In the genomic region with DNA sequence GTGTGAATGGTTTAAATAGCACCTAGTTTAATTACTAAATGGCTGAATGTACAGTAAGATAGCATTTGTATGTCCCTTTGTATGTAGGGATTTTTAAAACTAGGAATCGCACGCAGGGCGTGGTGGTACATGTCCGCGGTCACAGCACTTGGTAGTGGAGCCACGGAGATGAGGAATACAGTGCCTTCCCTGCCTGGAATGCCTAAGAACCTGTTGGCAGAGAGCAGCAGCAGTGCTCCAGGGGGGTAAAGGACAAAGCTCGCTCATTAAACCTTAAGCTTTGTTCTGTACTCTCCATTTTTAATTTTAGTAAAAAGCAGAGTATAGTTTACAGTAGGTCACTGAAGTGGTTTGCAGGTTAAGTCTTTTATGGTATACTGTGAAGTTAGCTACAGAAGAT, we compare ENCODE assay signal across 23 mouse cellular contexts. TPM values are rescaled to one million over a fixed set of nuclear protein-coding genes. Genes with fewer than 3 reads are reported as not detected.
DNase-seq lines count a peak whose midpoint lies in the region; ATAC-seq and TF ChIP-seq lines count a peak whose summit lies in the region.
"Had no signal": no experiment of that assay in that cellular context is flagged by ENCODE, and none has a peak within 500 bp of the region (broad histone marks: within the 10 kb centered on the region; RNA-seq: fewer than 3 reads in every experiment).

No protein-coding gene starts in this region.

- H3K4me1 ChIP-seq in hindbrain, postnatal 0 days (ENCODE audit: insufficient read depth, low read length) = peaks cover 15% of the 10 kb centered on the region; the same call in 1 of the 2 replicates
- H3K4me1 ChIP-seq in hindbrain, embryonic 10.5 days (replicated peaks) = peaks cover 35% of the 10 kb centered on the region
- peaks cover 21% of the 10 kb centered on the region for H3K4me1 ChIP-seq in kidney, embryonic 14.5 days (ENCODE audit: control insufficient read depth, insufficient read depth, low read length)
- H3K4me1 ChIP-seq in midbrain, embryonic 13.5 days (replicated peaks) = peaks cover 37% of the 10 kb centered on the region
- peaks cover 32% of the 10 kb centered on the region for H3K4me1 ChIP-seq in midbrain, embryonic 15.5 days

- H3K9ac ChIP-seq in hindbrain, postnatal 0 days (replicated peaks; ENCODE audit: low read length) = no peak overlapping the region
- no peak overlapping the region for H3K9ac ChIP-seq in kidney, embryonic 14.5 days (ENCODE audit: low read depth, low read length)
- H3K9ac ChIP-seq in midbrain, embryonic 13.5 days (replicated peaks) = no peak overlapping the region
- H3K9ac ChIP-seq in midbrain, embryonic 15.5 days = no peak overlapping the region
- H3K9ac ChIP-seq: embryonic facial prominence, embryonic 13.5 days; forebrain, embryonic 12.5 days; heart, embryonic 12.5 days had no signal

- DNase-seq in hindbrain, postnatal 0 days (ENCODE audit: low spot score) = no peak
- DNase-seq in hindbrain, embryonic 10.5 days (ENCODE audit: low spot score) = no peak
- DNase-seq in kidney, adult 9 months = peak; percentile 63
- no peak for DNase-seq in spleen, adult 12 weeks (ENCODE audit: low spot score)
- DNase-seq: adrenal gland, adult 2 months; adrenal gland, postnatal 25 days; cerebellum, adult 18-20 months; cerebellum, adult 9-11 months; cerebellum, postnatal 36 days; gastrocnemius, postnatal 25 days had no signal

- H3K36me3 ChIP-seq in hindbrain, postnatal 0 days (ENCODE audit: insufficient read depth, low read length) = peaks cover 9% of the 10 kb centered on the region; the same call in 1 of the 2 replicates
- H3K36me3 ChIP-seq in hindbrain, embryonic 10.5 days = peaks cover 64% of the 10 kb centered on the region
- H3K36me3 ChIP-seq in kidney, embryonic 14.5 days (ENCODE audit: control insufficient read depth, insufficient read depth, low read length) = peaks cover 43% of the 10 kb centered on the region; the same call in 1 of the 2 replicates
- peaks cover 38% of the 10 kb centered on the region for H3K36me3 ChIP-seq in midbrain, embryonic 13.5 days
- H3K36me3 ChIP-seq in midbrain, embryonic 15.5 days (replicated peaks) = no peaks in the 10 kb centered on the region; the same call in 1 of the 2 replicates

- WGBS in hindbrain, postnatal 0 days = 89% methylated on average over 7 of the region's 7 CpGs
- WGBS in hindbrain, embryonic 10.5 days = 96% methylated on average over 7 of the region's 7 CpGs
- 93% methylated on average over 7 of the region's 7 CpGs for WGBS in kidney, embryonic 14.5 days
- WGBS in midbrain, embryonic 13.5 days = 93% methylated on average over 7 of the region's 7 CpGs
- WGBS in midbrain, embryonic 15.5 days = 96% methylated on average over 7 of the region's 7 CpGs

- no peaks in the 10 kb centered on the region for H3K27me3 ChIP-seq in hindbrain, postnatal 0 days (ENCODE audit: insufficient read depth, low read length)
- no peaks in the 10 kb centered on the region for H3K27me3 ChIP-seq in hindbrain, embryonic 10.5 days (ENCODE audit: insufficient read depth, poor library complexity, severe bottlenecking)
- H3K27me3 ChIP-seq in kidney, embryonic 14.5 days (ENCODE audit: control insufficient read depth, insufficient read depth, low read length) = no peaks in the 10 kb centered on the region
- no peaks in the 10 kb centered on the region; the same call in 1 of the 2 replicates for H3K27me3 ChIP-seq in midbrain, embryonic 13.5 days
- no peaks in the 10 kb centered on the region for H3K27me3 ChIP-seq in midbrain, embryonic 15.5 days (replicated peaks)
- H3K27me3 ChIP-seq: embryonic facial prominence, embryonic 13.5 days; forebrain, embryonic 12.5 days; heart, embryonic 12.5 days; hindbrain, embryonic 15.5 days had no signal

- H3K4me3 ChIP-seq in hindbrain, postnatal 0 days (ENCODE audit: low read length) = no peak overlapping the region
- no peak overlapping the region for H3K4me3 ChIP-seq in hindbrain, embryonic 10.5 days
- no peak overlapping the region for H3K4me3 ChIP-seq in kidney, embryonic 14.5 days (ENCODE audit: low read length)
- no peak overlapping the region for H3K4me3 ChIP-seq in midbrain, embryonic 13.5 days (replicated peaks)
- H3K4me3 ChIP-seq in midbrain, embryonic 15.5 days = no peak overlapping the region
- H3K4me3 ChIP-seq: embryonic facial prominence, embryonic 13.5 days; forebrain, embryonic 12.5 days; heart, embryonic 12.5 days had no signal

- no peaks in the 10 kb centered on the region for H3K9me3 ChIP-seq in hindbrain, postnatal 0 days (ENCODE audit: low read length)
- H3K9me3 ChIP-seq in hindbrain, embryonic 10.5 days = no peaks in the 10 kb centered on the region
- H3K9me3 ChIP-seq in kidney, embryonic 14.5 days (ENCODE audit: control insufficient read depth, low read length) = no peaks in the 10 kb centered on the region
- H3K9me3 ChIP-seq in midbrain, embryonic 13.5 days = no peaks in the 10 kb centered on the region
- no peaks in the 10 kb centered on the region for H3K9me3 ChIP-seq in midbrain, embryonic 15.5 days
- H3K9me3 ChIP-seq: embryonic facial prominence, embryonic 13.5 days; forebrain, embryonic 12.5 days; heart, embryonic 12.5 days; hindbrain, embryonic 15.5 days had no signal

- H3K27ac ChIP-seq in hindbrain, postnatal 0 days = no peak overlapping the region
- H3K27ac ChIP-seq in hindbrain, embryonic 10.5 days = no peak overlapping the region
- H3K27ac ChIP-seq in kidney, embryonic 14.5 days (ENCODE audit: low read depth, low read length) = no peak overlapping the region
- H3K27ac ChIP-seq in midbrain, embryonic 13.5 days = no peak overlapping the region
- H3K27ac ChIP-seq in midbrain, embryonic 15.5 days = no peak overlapping the region
- H3K27ac ChIP-seq: embryonic facial prominence, embryonic 13.5 days; forebrain, embryonic 12.5 days; hindbrain, embryonic 15.5 days had no signal

- no peak for TF ChIP-seq CTCF in hindbrain, postnatal 0 days (IDR thresholded peaks at IDR 0.05; ENCODE audit: low read depth)

- no peak for ATAC-seq in hindbrain, postnatal 0 days
- no peak for ATAC-seq in kidney, embryonic 14.5 days (ENCODE audit: low FRiP score, low TSS enrichment)
- no peak for ATAC-seq in midbrain, embryonic 13.5 days
- ATAC-seq in midbrain, embryonic 15.5 days (replicated peaks) = no peak
- ATAC-seq: forebrain, embryonic 16.5 days had no signal

- 0 out of 2 replicates have a peak overlapping the region, but pooled peaks have one; percentile 79 for H3K4me2 ChIP-seq in hindbrain, postnatal 0 days (ENCODE audit: low read depth, low read length)
- no peak overlapping the region for H3K4me2 ChIP-seq in kidney, embryonic 14.5 days (replicated peaks; ENCODE audit: low read depth, low read length)
- 0 out of 2 replicates have a peak overlapping the region, but pooled peaks have one; percentile 84 for H3K4me2 ChIP-seq in midbrain, embryonic 13.5 days (replicated peaks)
- H3K4me2 ChIP-seq in midbrain, embryonic 15.5 days = no peak overlapping the region
- H3K4me2 ChIP-seq: embryonic facial prominence, embryonic 13.5 days; forebrain, embryonic 12.5 days; heart, embryonic 12.5 days had no signal

RNA-seq across cellular contexts. Expression of a gene that starts 3.5 kb away (rescaled TPM):
- 23.9 and 30.9 TPM in 2 replicates for total RNA-seq in hindbrain, postnatal 0 days (2014; rRNA removed)
- polyA plus RNA-seq in hindbrain, postnatal 0 days (2015; fragmentation: Nextera tagmentation; extraction: Ambion mirVana) = 9.6 and 10.0 TPM in 2 replicates
- polyA plus RNA-seq in hindbrain, embryonic 10.5 days (2016; fragmentation: Nextera tagmentation; extraction: Ambion mirVana) = 9.8 and 11.3 TPM in 2 replicates
- 5.0 and 13.6 TPM in 2 replicates for polyA plus RNA-seq in kidney, embryonic 14.5 days (2014; fragmentation: Nextera tagmentation; extraction: Ambion mirVana)
- polyA plus RNA-seq in midbrain, embryonic 13.5 days (2015; fragmentation: Nextera tagmentation; extraction: Ambion mirVana) = 16.3 and 16.8 TPM in 2 replicates
- 18.3 and 21.3 TPM in 2 replicates for polyA plus RNA-seq in midbrain, embryonic 15.5 days (2015; fragmentation: Nextera tagmentation; extraction: Ambion mirVana)

RNA-seq across cellular contexts. Expression of a gene that starts 3.5 kb away (rescaled TPM):
- total RNA-seq in hindbrain, postnatal 0 days (2014; rRNA removed) = not detected in 2 replicates
- polyA plus RNA-seq in hindbrain, postnatal 0 days (2015; fragmentation: Nextera tagmentation; extraction: Ambion mirVana) = 0.58 and 0.82 TPM in 2 replicates
- polyA plus RNA-seq in hindbrain, embryonic 10.5 days (2016; fragmentation: Nextera tagmentation; extraction: Ambion mirVana) = 0.24 TPM in 1 of 2 replicates, not detected in the other
- 0.30 and 0.32 TPM in 2 replicates for polyA plus RNA-seq in kidney, embryonic 14.5 days (2014; fragmentation: Nextera tagmentation; extraction: Ambion mirVana)
- polyA plus RNA-seq in midbrain, embryonic 13.5 days (2015; fragmentation: Nextera tagmentation; extraction: Ambion mirVana) = 0.49 and 0.54 TPM in 2 replicates
- polyA plus RNA-seq in midbrain, embryonic 15.5 days (2015; fragmentation: Nextera tagmentation; extraction: Ambion mirVana) = 0.72 and 0.73 TPM in 2 replicates
- total RNA-seq: adrenal gland, adult 2 months; adrenal gland, postnatal 25 days; ES-E14; gastrocnemius, postnatal 25 days; granulocyte monocyte progenitor cell, adult 5-6 weeks; heart, adult 8-10 months; heart, postnatal 25 days had no signal
- polyA plus RNA-seq: heart, embryonic 16.5 days had no signal

RNA-seq across cellular contexts. Expression of a gene that starts 3.5 kb away (rescaled TPM):
- total RNA-seq in hindbrain, postnatal 0 days (2014; rRNA removed) = 24.9 and 33.2 TPM in 2 replicates
- 181 and 183 TPM in 2 replicates for polyA plus RNA-seq in hindbrain, postnatal 0 days (2015; fragmentation: Nextera tagmentation; extraction: Ambion mirVana)
- 139 and 143 TPM in 2 replicates for polyA plus RNA-seq in hindbrain, embryonic 10.5 days (2016; fragmentation: Nextera tagmentation; extraction: Ambion mirVana)
- 134 and 168 TPM in 2 replicates for polyA plus RNA-seq in kidney, embryonic 14.5 days (2014; fragmentation: Nextera tagmentation; extraction: Ambion mirVana)
- polyA plus RNA-seq in midbrain, embryonic 13.5 days (2015; fragmentation: Nextera tagmentation; extraction: Ambion mirVana) = 149 and 153 TPM in 2 replicates
- polyA plus RNA-seq in midbrain, embryonic 15.5 days (2015; fragmentation: Nextera tagmentation; extraction: Ambion mirVana) = 156 and 163 TPM in 2 replicates

Comparison
In these comparisons a context has a peak if more than half of its experiments do, and no peak if none do; other contexts are left out.
1. H3K4me2 ChIP-seq: peak in hindbrain, postnatal 0 days (single experiment) and midbrain, embryonic 13.5 days (single experiment); none in kidney, embryonic 14.5 days (single experiment) and midbrain, embryonic 15.5 days (single experiment).